Mouse (Mus musculus) cerebellum, adult 18-20 months (tissue): ENCODE data around the gene Atp6v0c.
"Not testable (repeated sequence)": the region's sequence is repeated elsewhere in the genome, so short reads cannot be mapped to it uniquely, and the experiment has no call there.

Source experiments
- DNase-seq, 2 experiments: peaks; one replicate each; pipeline ENCODE4 v3.0.0; 2021

Gene Atp6v0c

DNA sequence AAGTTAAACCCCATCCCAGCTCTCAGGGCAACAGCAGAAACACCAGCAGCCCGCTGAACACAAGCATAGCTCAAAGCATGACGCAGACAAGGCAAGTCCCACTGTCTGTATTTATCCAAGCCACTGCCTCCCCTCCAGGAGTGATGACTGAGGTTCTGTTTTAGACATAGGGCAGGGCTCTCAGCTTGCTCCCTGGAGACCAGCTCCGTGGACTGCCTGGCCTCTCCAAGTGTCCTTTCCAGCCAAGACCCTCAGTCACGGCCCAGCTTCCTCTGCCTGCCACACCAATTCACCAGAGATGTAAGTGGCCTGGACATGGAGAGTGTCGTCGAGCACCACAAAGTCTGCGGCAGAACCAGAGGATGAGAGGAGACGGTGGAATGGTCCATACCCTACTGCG lies 13.8 kb downstream of the Atp6v0c start:
- no peak for DNase-seq

DNA sequence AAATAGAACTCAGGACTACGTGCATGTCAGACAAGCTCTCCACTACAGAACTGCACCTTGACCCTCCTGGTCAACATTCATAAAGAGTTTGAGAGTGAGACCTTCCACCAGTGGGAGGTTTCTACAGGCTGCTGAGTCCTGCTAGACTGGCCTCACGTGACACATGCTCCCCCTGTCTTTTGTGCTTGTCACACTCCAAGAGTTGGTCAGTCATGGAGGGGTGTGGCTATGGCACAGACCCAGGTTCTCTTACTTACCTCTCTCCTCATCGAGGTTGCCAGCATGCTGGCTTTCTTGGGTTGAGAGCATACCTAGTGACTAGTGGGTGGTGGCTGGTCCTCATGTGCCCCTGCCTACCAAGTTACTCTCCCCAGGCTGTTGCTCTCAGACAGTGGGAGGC lies 15.0 kb downstream of the Atp6v0c start:
- no peak for DNase-seq

- peak; percentile 85 to 86 for DNase-seq
Observed at GRCm38 (mm10) chr17:24151890-24152563, 17.5 kb downstream of the Atp6v0c start.

- DNase-seq = no peak
Observed at GRCm38 (mm10) chr17:24151382-24151781, 18.1 kb downstream of the Atp6v0c start.

DNA sequence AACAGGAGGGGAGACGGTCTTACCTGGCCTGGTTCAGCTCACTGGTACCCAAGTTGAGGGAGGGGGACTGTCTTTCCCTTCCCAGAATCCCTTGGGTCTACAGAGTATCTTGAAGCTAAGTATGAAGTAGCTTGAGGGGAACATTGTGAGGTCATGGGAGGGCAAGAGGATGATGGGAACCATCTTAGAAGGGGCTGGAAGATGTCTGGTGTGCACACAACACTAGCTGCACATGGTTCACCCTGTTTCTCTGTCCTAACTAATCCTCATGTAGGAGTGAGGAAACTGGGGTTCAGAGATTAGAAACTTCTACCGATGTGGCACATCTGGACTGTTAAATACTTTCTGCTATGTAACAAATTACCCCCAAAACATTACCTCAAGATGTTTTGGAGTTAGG lies 18.7 kb downstream of the Atp6v0c start, which contains the start of gene Pdpk1:
Gene Pdpk1, minus strand, starts transcription at position 101 of the 400 bp plus-strand sequence.
- DNase-seq = no peak

- DNase-seq = no peak
Observed at GRCm38 (mm10) chr17:24149421-24149820, 20.1 kb downstream of the Atp6v0c start.

DNA sequence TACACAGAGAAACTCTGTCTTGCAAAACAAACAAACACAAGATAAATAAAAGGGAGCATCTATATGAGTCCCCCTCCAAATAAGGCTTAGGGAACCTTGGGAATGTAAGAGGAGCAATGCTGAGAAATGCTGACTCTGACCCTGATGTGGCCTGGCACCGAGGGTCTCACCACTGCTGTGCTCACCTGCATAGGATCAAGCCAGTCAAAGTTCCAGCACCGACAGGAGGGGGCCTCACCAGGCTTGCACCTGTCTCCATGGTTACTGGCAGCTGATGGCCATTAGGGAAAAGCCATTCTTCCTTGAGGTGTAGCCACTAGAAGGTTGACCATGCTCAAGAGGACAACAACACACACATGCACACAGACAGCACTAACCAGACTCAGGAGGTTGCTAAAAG lies 26.6 kb downstream of the Atp6v0c start:
- no peak for DNase-seq

- DNase-seq = peak; percentile 98
Observed at GRCm38 (mm10) chr17:24141425-24141920, 28.0 kb downstream of the Atp6v0c start.

DNA sequence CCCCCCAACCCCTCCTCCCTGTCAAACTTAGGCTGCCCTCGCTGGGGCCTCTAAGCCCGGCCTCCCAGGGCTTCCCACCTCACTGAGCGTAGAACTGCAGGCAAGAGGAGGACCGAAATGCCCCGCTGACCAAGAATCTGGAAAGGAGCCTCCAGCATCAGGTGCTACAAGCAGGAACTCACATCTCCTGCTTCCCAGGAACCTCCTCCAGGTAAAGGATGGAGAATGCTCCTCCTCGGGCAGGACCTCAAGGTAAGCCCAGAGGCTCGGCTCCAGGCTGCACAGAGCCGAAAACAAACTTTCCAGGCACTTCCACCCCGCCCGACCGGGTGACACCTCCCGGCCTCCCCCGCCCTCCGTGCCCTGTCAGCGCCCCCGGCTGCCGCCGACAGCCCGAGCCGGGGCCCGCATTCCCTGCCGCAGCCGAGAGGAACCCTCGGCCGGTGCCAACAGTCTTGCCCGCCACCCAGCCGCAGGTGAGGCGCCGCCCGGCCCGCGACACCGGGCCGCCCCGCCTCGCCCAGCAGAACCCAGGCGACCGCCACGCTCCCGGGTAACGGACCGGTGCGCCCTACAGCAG lies 28.6 kb downstream of the Atp6v0c start:
- no peak for DNase-seq

GRCm38 (mm10) chr17:24139968-24140367 lies 29.5 kb downstream of the Atp6v0c start:
- no peak for DNase-seq

DNA sequence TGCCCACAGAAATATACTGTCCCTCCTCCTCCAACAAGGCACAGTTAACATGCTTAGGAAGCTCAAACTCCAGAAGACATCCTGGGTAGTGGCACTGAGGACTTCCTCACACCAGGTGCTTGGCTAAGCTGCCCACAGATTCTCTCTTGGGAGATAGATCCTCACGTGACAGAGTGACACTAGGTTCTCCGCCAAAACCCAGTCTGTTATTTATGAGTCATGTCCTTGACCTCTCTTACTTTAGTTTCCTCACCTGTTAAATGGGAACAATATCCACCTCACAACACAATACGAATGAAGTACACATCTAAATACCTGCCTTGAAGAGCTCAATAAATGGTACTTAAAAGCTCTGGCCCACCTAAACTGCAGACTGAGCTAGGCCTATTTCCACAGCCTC lies 30.2 kb downstream of the Atp6v0c start:
- no peak for DNase-seq

DNA sequence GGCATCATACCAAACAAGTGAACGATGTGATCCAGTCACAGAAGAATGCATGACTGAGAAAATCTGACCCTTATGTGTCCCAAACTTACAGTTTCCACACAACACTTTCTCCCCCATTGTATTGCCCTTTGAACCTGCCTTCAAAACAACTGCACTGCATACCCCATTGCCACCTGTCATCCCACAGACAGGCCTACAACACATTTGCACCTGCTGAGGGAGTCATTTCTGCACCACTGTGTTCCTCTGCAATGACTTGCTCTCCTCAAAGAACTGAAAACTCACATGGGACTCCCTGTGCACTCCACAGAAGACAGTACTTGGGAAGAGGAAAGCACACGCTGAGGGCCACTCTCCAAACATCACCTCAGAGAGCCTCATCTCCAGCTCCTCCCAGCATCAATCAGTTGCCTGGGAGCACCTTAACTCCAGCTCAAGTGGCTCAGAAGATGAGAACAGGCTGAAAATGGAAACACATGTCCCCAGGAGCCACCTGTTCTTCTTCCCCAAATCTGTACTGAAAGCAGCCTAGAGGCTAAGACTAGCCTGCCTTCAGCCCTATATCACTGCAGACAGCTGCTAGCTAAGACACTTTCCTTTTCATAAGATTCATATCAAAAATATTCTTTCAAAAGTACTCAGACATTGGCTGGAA lies 32.1 kb downstream of the Atp6v0c start:
- DNase-seq = no peak

- DNase-seq = no peak
Observed at GRCm38 (mm10) chr17:24134062-24134461, 35.4 kb downstream of the Atp6v0c start.

GRCm38 (mm10) chr17:24132919-24133318 lies 36.6 kb downstream of the Atp6v0c start:
- DNase-seq = not testable (repeated sequence)

GRCm38 (mm10) chr17:24131570-24131969 lies 37.9 kb downstream of the Atp6v0c start:
- no peak for DNase-seq

DNA sequence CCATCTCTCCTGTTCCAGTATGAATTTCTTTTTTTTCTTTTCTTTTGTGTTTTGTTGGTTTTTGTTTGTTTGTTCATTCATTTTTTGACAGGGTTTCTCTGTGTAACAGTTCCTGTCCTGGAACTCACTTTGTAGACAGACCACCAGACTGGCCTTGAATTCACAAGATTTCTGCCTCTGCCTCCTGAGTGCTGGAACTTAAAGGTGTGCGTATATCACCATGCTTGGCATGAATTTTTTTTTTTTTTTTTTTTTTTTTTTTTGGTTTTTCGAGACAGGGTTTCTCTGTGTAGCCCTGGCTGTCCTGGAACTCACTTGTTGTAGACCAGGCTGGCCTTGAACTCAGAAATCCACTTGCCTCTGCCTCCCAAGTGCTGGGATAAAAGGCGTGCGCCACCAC lies 40.3 kb downstream of the Atp6v0c start:
- DNase-seq = not testable (repeated sequence)

DNA sequence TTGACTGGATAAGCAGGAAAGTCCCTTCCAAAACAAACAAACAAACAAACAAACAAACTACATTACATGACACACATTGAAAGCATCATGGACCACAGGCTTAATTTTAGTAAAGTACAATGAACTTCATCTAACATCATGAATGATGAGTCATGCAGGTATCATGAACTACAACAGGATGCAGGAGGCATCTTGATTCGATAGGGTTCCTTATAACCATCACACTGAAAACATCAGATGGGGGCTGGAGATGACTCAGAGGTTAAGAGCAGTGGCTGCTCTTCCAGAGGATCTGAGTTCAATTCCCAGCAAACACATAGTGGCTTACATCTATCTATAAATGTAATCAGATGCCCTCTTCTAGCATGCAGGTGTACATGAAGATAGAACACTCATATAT lies 41.9 kb downstream of the Atp6v0c start:
- no peak for DNase-seq

- no peak for DNase-seq
Observed at GRCm38 (mm10) chr17:24126801-24127200, 42.7 kb downstream of the Atp6v0c start.

GRCm38 (mm10) chr17:24119446-24119845 lies 50.1 kb downstream of the Atp6v0c start:
- peak in 1 of 2 experiments; percentile 27 for DNase-seq
